ENCODE assay signal across 9 mouse cellular contexts in the genomic region with DNA sequence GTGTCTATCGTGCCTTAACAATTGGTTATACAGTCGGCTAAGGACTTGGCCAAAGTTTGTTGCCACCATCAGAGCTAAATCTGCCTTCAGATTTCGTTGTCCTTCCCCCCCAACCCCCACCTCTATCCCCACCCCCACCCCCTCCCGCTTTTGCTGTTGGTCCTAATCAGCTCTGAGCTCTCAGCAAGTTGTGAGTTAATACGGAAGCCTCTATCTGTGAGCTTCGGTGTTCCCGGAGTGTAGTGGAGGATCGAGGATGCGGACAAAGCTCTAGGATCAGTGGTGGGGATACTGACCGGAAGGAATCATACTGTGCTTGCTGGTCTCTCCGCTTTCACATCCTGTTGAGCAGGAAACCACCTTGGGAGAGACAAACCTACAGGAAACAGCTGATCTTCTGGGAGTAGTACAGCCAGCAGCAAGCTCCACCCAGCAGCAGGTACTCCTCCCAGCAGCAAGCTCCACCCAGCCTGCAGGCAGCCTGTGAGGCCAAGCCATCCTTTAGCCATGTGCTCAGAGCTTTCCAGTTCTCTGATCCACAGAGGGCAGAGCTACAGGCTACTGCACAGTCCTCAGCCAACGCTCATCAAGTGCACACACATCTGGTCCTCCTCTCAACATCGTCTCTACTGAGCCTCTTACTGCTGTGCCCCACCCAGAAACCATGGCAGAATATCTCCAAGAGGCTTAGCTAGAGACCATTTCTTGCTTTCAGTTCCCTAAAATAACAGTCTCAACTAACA. TPM values are rescaled to one million over a fixed set of nuclear protein-coding genes. Genes with fewer than 3 reads are reported as not detected.
A peak's percentile ranks its signal among the peaks of the same experiment; 100 is the strongest.
DNase-seq lines count a peak whose midpoint lies in the region; ATAC-seq lines count a peak whose summit lies in the region.
"Had no signal": no experiment of that assay in that cellular context is flagged by ENCODE, and none has a peak within 500 bp of the region (broad histone marks: within the 10 kb centered on the region; RNA-seq: fewer than 3 reads in every experiment).

No protein-coding gene starts in this region.

- ATAC-seq in CD4-positive, CD25-positive, alpha-beta regulatory T cell, adult 4 months: peak; percentile 98
- no peak for ATAC-seq in limb, embryonic 13.5 days (ENCODE audit: low FRiP score, low read depth)
- ATAC-seq in frontal cortex, adult (ENCODE audit: low TSS enrichment): no peak

- H3K9ac ChIP-seq in limb, embryonic 13.5 days: no peak overlapping the region

- H3K9me3 ChIP-seq in limb, embryonic 13.5 days: no peaks in the 10 kb centered on the region; the same call in 1 of the 2 replicates

- DNase-seq in ZHBTc4 (ENCODE audit: low read depth, low spot score): peak; percentile 71
- DNase-seq in heart, adult 8-10 months (ENCODE audit: low spot score): peak; percentile 23
- DNase-seq in natural killer cell, adult 2 months (ENCODE audit: low spot score in 2 of 2): peak; percentile 2 to 59
- DNase-seq in cerebellum, adult 8-10 months: no peak
- no peak for DNase-seq in right cerebral cortex, postnatal 4 days

- H3K27me3 ChIP-seq in limb, embryonic 13.5 days: no peaks in the 10 kb centered on the region

- H3K27ac ChIP-seq in limb, embryonic 13.5 days: no peak overlapping the region

- H3K4me2 ChIP-seq in limb, embryonic 13.5 days (replicated peaks): 0 out of 2 replicates have a peak overlapping the region, but pooled peaks have one; percentile 2

- no peaks in the 10 kb centered on the region for H3K4me1 ChIP-seq in limb, embryonic 13.5 days

- WGBS in limb, embryonic 13.5 days: 68% methylated on average over 13 of the region's 13 CpGs

- H3K36me3 ChIP-seq in limb, embryonic 13.5 days: no peaks in the 10 kb centered on the region

- no peak overlapping the region for H3K4me3 ChIP-seq in limb, embryonic 13.5 days

RNA-seq across cellular contexts. Expression of gene Dpp4, which starts 28.9 kb away (rescaled TPM):
- polyA plus RNA-seq in CD4-positive, CD25-positive, alpha-beta regulatory T cell, adult 4 months (2017; shearing (Covaris generic)): 100 to 1,000 TPM in 1 of 2 experiments, 10 to 100 TPM in 1; 98.3 to 101 TPM
- 1 to 10 TPM; 2.5 to 7.6 (median 4.0) TPM for total RNA-seq in heart, adult 8-10 months (2022)
- polyA plus RNA-seq in limb, embryonic 13.5 days (2015; fragmentation: Nextera tagmentation; extraction: Ambion mirVana): 0.67 and 1.3 TPM in 2 replicates

RNA-seq across cellular contexts. Expression of gene Gcg, which starts 42.5 kb away (rescaled TPM):
- not detected for polyA plus RNA-seq in CD4-positive, CD25-positive, alpha-beta regulatory T cell, adult 4 months (2017; shearing (Covaris generic))
- total RNA-seq in heart, adult 8-10 months (2022): not detected
- 0.27 and 0.29 TPM in 2 replicates for polyA plus RNA-seq in limb, embryonic 13.5 days (2015; fragmentation: Nextera tagmentation; extraction: Ambion mirVana)
- polyA plus RNA-seq: gonadal fat pad, adult 2 months had no signal

Comparison
In these comparisons a context has a peak if more than half of its experiments do, and no peak if none do; other contexts are left out.
1. DNase-seq: peak in ZHBTc4 (single experiment), heart, adult 8-10 months (single experiment) and natural killer cell, adult 2 months (2 of 2); none in cerebellum, adult 8-10 months (single experiment) and right cerebral cortex, postnatal 4 days (single experiment).
2. RNA of gene Dpp4, which starts 28.9 kb away (polyA plus RNA-seq): 98.3 to 101 TPM in CD4-positive, CD25-positive, alpha-beta regulatory T cell, adult 4 months; 0.67 to 1.3 TPM in limb, embryonic 13.5 days; every median in the first group is over 10 times any median in the second.